Mouse (Mus musculus): ENCODE measurements around the gene Btf3. TPM values are rescaled to one million over a fixed set of nuclear protein-coding genes. Genes with fewer than 3 reads are reported as not detected.

Gene Btf3
- polyA plus RNA-seq (2012) = 98.7 and 100 TPM in 2 replicates

DNA sequence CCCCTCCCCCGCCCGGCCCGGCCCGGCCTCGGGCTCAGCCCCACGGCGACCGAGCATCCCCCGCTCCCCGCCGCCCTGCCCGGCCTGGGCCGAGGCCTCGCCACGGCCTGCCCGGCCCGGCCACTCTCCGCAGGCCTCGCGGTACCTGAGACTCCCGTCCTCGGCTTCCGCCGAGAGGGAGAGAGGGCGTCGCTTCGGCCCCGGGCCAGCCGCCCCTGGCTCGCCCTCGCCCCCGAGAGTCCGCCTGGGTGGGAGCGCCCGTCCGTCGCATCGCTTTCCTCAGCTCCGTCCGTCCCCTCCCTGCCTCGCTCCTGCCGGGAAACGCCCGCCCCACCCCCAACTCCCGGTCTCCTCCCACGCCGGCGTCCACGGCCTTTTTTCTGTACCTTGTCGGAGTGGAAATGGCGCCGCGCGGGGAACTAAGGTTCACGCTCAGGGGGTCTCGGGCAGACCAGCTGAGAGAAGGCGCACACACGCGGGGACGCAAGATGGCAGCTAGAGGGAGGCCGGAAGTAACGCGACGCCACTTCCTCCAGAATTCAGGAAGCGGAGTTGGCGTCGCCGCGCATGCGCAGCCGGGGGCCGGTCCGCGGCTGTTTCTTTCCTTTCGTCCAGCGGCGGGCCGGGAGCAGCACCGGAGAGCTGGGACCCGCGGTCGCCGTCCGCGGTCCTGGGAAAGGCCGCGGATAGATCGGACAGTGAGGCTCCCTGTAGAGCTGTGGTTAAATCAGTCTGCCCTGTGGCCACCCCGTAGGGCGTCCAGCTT lies at the start of gene Btf3:
Btf3 (minus strand) TSS at position 527 of the 766 bp plus-strand sequence.
- no peak for TF ChIP-seq GATA1 (IDR thresholded peaks at IDR 0.05; ENCODE audit: low read length)

DNA sequence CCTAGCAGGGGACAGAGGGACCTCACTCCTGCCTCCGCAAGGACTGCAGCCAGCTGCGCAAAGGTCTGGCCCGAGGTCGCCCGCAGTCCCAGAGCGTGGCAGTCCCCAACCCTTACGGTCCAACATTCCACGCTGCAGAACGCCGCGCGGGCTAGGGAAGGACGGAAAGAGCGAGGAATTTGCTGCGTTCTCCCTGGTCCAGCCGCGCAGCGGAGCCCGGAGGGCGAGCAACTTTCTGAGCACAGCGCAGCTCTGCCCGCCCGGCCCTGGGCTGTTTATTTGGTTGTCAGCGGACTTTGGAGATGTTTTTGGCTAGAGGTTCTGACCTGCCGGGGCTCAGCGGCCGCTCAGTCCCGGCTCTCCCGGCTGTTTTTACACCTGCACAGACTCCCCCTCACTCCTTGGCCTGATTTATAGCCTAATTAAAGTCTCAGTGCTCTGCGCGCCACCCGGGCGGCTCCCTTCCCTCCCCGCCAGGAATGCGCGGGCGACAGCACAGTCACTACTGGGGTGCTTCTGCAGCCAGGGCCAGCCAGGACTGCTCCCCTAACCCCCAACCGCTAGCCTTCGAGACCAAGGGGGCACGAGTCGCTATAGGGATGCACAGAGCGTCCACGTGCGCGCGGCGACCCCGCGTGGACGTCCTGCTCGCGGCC lies 49.1 kb upstream of the Btf3 start:
- no peak for TF ChIP-seq GATA1 (IDR thresholded peaks at IDR 0.05; ENCODE audit: low read length)

DNA sequence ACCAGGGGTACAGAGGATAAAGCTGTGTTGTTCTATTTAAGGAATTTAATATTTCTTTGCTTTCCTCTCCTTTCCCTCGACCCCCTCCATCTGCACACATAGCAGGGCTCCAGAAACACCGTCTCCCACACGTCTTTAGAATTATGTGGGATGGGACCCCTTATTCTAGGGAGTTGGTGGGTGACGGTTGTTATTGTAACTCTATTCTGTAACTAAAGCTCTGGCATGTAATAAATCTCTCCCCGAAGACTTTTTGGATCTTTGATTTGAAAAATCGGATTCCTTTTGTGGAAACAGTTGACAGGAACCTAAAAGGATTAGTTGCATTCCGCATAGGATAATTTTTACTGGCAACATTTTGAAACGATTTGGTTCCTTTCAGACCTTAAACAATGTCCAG lies 48.3 kb upstream of the Btf3 start:
- TF ChIP-seq GATA1 (IDR thresholded peaks at IDR 0.05; ENCODE audit: low read length) = no peak

DNA sequence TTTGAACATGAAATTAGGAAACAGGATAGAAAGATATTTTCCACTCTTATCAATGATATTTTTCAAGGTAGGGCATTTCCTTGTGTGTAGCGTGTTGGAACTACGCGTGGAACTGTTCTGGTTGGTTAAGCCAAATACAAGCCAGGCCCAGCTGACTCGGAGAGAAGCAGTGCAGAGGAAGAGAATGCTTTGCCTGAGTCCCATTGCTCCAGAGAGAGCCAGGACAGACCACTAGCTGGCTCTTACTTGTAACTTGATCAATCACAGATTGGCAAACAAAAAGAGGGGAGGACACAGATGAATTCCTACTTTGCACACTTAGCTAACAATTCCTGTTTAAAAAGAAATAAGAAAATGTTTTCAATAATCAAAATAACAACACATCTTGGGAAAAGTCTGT lies 46.2 kb upstream of the Btf3 start:
- no peak for TF ChIP-seq GATA1 (IDR thresholded peaks at IDR 0.05; ENCODE audit: low read length)

DNA sequence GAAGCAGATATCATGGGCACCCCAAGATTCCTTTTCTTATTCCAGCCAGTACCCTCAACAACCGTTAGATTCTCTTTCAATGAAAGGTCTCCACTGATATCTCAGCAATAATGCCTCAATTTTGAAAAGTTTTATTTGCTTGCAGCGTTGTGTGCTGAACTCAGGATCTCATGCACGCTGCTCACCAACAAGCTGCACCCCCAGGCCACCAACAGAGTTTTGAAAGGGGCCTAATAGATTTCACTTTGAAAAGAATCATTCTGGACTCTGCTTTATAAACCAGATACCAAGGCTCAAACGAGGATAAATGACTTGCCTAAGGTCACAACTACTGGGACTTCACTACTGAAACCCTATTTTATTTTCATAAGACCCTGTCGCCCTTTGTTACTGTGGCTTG lies 44.4 kb upstream of the Btf3 start:
- TF ChIP-seq GATA1 (IDR thresholded peaks at IDR 0.05; ENCODE audit: low read length) = no peak

DNA sequence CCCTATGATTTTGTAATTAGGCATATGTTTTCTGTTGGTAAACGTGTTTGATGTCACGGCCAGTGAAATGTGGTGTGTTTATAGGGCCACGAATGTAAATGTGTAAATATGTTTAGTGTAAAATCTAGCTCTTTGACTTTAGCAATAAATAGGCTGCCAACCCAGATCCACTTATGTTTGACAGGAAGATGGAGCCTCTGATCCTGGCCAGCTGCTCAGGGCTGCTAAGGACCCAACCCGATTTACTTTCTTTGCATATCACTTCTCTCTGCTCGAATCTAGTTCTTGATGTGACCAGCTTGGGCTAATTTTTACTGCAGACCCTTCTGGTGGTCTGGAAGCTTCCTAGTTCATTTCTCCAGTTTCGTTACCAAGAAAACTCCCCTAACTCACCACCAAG lies 43.6 kb upstream of the Btf3 start:
- TF ChIP-seq GATA1 (IDR thresholded peaks at IDR 0.05; ENCODE audit: low read length) = no peak

DNA sequence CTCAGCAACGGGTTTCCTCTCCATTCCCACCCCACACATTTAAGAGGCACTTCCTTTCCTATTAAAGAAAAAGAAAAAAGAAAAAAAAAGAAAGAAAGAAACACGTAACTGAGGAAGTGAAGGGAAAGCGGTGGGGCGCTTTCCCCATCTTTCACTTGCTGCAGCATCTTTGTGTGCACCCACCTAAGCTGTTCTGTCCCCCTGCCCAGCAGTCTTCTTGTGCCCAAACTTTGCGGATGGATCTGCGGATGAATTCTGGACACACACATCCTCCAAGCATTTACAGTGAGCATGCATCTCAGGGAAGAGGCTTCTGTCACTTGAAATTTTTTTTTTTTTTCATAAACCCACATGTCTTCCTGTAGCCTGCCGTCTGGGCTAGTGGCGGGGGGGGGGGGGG lies 42.5 kb upstream of the Btf3 start:
- no peak for TF ChIP-seq GATA1 (IDR thresholded peaks at IDR 0.05; ENCODE audit: low read length)

DNA sequence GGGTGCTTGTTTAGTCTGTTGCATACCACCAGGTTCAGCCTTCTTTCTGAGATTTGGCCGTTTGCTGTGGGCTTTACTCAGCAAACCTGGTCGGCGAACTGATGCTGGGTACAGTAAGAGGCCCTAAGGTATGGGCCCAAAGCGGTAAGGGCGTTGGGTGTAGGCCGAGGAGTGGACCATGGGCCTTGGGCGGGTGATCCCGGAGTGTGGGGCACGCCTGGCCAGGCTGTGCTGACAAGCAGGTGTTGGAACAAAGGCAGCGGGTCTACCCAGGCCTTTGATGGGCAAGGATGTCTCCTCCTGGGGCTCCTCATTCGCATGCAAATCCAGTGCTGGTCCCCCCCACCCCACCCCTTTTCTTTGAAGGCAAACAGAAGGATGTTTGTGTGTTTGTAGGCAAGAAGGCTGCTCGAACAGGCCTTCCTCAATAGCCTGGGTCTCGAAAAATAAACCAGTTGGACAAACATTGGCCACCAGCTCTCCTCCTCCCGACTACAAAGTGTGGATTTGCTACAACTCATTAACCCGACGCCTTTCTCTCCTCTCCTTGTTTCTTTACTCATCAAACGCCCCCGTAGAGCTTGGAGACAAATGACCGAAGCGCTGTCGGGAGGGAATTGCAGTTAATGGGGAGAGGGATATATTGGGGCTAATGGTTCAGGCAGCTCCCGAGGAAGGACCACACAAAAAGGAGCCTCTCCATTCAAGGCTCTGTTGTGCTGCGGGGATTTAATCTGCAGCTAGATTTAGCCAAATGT lies 41.8 kb upstream of the Btf3 start:
- no peak for TF ChIP-seq GATA1 (IDR thresholded peaks at IDR 0.05; ENCODE audit: low read length)

DNA sequence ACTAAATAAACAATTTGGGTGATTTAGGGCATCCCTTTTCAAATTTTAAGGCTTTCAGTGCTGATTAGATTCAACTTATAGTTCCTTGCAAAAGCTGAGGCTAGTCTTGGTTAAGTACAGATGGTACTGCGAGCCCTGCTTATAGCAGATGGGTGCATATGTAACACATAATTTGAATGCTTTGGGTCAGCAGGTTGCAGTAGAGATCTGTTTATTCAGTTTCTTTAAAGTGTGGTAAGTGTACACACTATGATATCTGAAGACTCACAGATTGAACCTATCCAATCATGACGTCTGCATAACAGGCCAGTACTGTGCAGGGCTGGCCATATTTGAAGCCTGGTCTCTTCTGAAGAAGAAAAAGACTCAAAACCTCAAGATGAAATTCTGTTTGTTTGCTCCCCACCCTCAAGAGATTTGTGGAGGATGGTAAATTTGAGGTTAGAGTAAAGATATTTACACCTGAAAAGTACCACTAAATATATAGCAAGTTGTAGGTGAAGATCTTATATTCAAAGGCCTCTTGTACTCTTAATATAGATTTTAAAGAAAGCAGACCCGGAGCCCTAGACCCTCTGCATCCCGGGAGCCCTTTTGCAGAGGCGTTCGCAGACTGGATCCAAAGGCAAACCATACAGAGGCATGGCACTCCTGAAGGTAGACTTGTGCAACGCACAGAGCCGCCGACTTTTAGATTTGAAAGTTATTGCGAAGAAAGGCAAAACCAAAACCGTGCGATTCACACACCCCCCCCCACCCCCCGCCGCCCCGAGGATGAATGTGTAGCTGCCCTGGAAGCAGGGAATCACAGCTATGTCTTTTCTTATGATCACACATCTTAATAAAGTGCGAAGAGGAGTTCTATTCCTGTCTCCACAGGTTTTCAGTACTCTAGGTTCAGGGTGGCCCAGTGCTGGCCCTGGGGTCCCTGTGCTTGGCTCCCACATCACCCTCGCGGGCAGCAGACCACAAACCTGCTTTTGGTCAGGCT lies 40.9 kb upstream of the Btf3 start:
- TF ChIP-seq GATA1 (IDR thresholded peaks at IDR 0.05; ENCODE audit: low read length) = no peak

DNA sequence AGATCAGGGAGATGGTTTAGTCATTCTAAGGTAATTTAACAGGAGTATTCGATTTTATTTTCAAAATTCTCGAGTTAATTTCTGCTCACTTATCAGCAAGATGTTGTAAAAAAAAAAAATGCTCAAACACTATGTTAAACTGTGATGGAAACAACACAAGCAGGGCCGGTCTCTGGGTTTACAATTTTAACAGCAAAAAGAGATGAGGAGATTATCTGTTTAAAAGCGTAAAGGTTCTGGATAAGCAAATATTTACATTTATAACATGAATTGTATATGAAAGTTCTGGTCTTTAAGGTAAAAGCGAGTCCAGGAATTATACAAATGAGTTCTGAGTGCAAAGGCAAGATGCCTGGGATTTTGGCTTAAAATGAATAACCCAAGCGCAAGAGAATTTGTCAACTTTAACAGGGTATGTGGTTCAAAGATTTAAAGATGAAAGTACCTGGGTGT lies 40.2 kb upstream of the Btf3 start:
- TF ChIP-seq GATA1 (IDR thresholded peaks at IDR 0.05; ENCODE audit: low read length) = no peak

DNA sequence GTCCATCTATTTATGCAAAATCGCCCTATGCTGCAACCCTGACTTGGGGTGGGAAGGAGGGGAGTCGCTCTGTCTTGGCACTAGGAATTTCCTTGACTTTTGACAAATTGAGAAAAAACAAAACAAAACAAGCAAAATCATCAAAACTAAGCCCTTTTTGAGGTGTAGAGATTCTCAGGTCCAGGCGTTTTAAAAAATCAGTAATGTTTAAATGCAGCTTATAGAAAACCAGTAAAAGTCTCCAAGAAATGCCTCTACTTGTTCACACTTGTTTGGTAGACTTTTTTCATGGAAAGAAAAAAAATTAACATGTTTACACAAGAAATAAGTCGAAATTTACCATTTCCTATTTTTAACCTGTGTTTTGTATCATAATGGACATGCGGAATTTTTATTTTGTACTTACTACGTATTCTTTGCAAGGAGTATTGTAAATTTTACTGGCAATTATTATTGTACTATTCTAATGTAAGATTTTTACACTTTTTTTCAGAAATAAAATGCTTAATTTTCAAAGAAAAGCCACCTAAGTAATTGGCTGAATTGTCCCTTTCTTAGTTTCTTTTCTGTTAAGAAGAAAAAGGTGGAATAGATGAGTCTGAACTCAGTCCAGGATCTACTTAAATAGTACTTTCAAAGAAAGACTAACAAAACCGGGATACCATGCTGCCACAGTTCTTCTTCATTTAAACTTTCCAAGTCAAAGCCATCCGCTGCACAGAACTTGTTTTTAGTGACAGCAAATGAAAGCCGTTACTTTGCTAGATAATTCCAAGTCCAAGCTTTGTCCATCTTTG lies 39.6 kb upstream of the Btf3 start:
- TF ChIP-seq GATA1 (IDR thresholded peaks at IDR 0.05; ENCODE audit: low read length) = no peak

DNA sequence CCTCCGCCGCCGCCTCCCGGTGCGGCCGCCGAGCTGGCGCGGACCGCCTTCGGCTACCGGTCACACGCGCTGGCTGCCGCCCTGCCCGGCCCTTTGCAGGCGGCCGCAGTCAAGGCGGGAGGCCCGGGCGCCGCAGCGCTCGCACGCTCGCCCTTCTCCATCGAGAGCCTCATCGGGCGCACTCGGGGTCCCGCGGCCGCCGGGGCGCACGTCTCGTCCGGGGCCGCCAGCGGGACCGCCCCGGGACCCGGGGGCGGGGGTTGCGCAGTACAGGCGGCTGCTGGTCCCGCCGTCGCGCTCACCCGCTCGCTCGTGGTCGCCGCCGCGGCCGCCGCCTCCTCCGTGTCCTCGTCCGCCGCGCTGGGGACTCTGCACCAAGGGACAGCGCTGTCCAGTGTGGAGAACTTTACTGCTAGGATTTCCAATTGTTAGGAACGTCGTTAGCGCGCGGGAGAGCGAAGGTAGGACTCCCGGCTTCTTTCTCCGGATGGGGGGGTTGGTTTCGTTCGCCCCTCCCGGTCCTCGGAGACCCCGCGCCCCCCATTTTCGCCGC lies 38.8 kb upstream of the Btf3 start:
- no peak for TF ChIP-seq GATA1 (IDR thresholded peaks at IDR 0.05; ENCODE audit: low read length)

DNA sequence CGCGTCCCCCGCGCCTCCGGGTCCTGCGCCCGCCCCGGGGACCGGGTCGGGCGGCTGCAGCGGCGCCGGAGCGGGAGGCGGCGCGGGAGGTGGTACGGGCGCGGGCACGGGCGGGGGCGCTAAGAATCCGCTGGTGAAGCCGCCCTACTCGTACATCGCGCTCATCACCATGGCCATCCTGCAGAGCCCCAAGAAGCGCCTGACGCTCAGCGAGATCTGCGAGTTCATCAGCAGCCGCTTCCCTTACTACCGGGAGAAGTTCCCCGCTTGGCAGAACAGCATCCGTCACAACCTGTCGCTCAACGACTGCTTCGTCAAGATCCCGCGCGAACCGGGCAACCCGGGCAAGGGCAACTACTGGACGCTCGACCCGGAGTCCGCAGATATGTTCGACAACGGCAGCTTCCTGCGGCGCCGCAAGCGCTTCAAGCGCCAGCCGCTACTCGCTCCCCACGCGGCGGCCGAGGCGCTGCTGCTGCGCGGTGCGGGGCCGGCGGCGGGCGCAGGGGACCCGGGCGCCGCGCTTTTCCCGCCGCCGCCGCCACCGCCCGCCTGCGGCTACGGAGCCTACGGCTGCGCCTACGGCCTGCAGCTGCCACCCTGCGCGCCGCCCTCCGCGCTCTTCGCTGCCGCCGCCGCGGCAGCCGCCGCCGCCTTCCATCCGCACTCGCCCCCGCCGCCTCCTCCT lies 38.2 kb upstream of the Btf3 start:
- no peak for TF ChIP-seq GATA1 (IDR thresholded peaks at IDR 0.05; ENCODE audit: low read length)

Data from G1E-ER4 (cell line).